23 mouse cellular contexts compared by ENCODE assay signal in the genomic region with DNA sequence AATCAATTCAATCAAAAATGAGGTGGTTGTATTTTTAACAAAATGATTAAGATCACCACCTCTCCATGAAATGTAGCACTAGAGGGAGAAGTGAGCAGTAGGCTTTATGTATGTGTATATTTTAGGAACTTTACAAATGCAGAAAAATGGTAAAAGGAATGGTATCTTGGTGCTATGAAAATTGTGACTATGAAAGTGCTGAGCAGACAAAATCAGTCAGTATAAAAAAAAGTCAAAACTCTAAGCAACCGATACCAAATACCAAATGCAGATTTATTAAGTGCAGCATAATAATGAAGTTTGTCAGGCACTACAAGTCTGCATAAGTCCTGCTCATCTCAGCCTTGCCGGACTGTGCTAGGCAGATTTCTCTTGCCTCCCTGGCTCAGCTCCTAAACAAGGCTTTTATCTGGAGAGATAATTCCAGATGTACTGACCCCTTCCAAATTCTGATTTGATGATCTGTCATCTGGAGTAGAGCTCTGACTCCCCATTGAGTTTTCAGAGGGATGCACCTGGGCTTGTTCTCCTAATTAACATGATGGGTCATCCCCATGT.
A peak's percentile ranks its signal among the peaks of the same experiment; 100 is the strongest.
DNase-seq lines count a peak whose midpoint lies in the region; ATAC-seq and TF ChIP-seq lines count a peak whose summit lies in the region.
"Had no signal": no experiment of that assay in that cellular context is flagged by ENCODE, and none has a peak within 500 bp of the region (broad histone marks: within the 10 kb centered on the region; RNA-seq: fewer than 3 reads in every experiment).

No protein-coding gene starts in this region.

- H3K4me1 ChIP-seq in lung, embryonic 15.5 days = peaks cover 9% of the 10 kb centered on the region; the same call in 1 of the 2 replicates
- no peaks in the 10 kb centered on the region for H3K4me1 ChIP-seq in midbrain, embryonic 11.5 days (ENCODE audit: control insufficient read depth, insufficient read depth, low read length)
- H3K4me1 ChIP-seq in midbrain, embryonic 15.5 days = no peaks in the 10 kb centered on the region
- no peaks in the 10 kb centered on the region for H3K4me1 ChIP-seq in ES-E14 (ENCODE audit: control insufficient read depth in 2 of 2, insufficient read depth in 2 of 2, low read length in 2 of 2, poor library complexity in 1 of 2)
- no peaks in the 10 kb centered on the region for H3K4me1 ChIP-seq in heart, embryonic 11.5 days (ENCODE audit: control insufficient read depth, insufficient read depth, low read length)
- H3K4me1 ChIP-seq: forebrain, embryonic 10.5 days; forebrain, embryonic 12.5 days had no signal

- H3K4me3 ChIP-seq in lung, embryonic 15.5 days = no peak overlapping the region
- H3K4me3 ChIP-seq in midbrain, embryonic 11.5 days (ENCODE audit: low read depth, low read length) = no peak overlapping the region
- no peak overlapping the region for H3K4me3 ChIP-seq in midbrain, embryonic 15.5 days
- no peak overlapping the region for H3K4me3 ChIP-seq in ES-E14 (ENCODE audit: insufficient read depth in 1 of 2, low read depth in 1 of 2, low read length in 2 of 2, poor library complexity in 1 of 2, severe bottlenecking in 1 of 2)
- H3K4me3 ChIP-seq in heart, embryonic 11.5 days (ENCODE audit: low read depth, low read length) = no peak overlapping the region
- H3K4me3 ChIP-seq: embryonic facial prominence, embryonic 13.5 days; embryonic facial prominence, embryonic 15.5 days; erythroblast, embryonic 14.5 days; forebrain, embryonic 10.5 days; forebrain, embryonic 12.5 days had no signal

- peak; percentile 58; the same call in 1 of the 2 replicates for ATAC-seq in lung, embryonic 15.5 days (ENCODE audit: borderline replicate concordance, extremely low read depth, low FRiP score, low TSS enrichment)
- no peak for ATAC-seq in midbrain, embryonic 11.5 days (ENCODE audit: low FRiP score)
- no peak for ATAC-seq in midbrain, embryonic 15.5 days (replicated peaks)
- no peak for ATAC-seq in heart, embryonic 11.5 days (replicated peaks; ENCODE audit: insufficient number of reproducible peaks, low FRiP score, low TSS enrichment)
- ATAC-seq: forebrain, embryonic 14.5 days; forebrain, embryonic 16.5 days had no signal

- in situ Hi-C loops in ES-E14 (cut with MboI; ENCODE audit: low sequenced_read_pairs in 2 of 2, unreplicated experiment in 2 of 2) = no loop called here

- DNase-seq in lung, postnatal 14 days = no peak
- peak; percentile 10 for DNase-seq in midbrain, embryonic 11.5 days (ENCODE audit: low spot score, missing footprints)
- DNase-seq in ES-E14 (ENCODE audit: low read depth, low spot score) = no peak
- DNase-seq: adrenal gland, adult 2 months; adrenal gland, postnatal 10 days; adrenal gland, postnatal 25 days; cerebellum, adult 11 months; cerebellum, adult 18-20 months; cerebellum, adult 8-10 months; cerebellum, adult 9-11 months; cerebellum, postnatal 14 days; cerebellum, postnatal 36 days; embryo, embryonic 11 days had no signal

- no peak overlapping the region for H3K4me2 ChIP-seq in lung, embryonic 15.5 days
- H3K4me2 ChIP-seq in midbrain, embryonic 11.5 days = no peak overlapping the region
- H3K4me2 ChIP-seq in midbrain, embryonic 15.5 days = no peak overlapping the region
- no peak overlapping the region for H3K4me2 ChIP-seq in heart, embryonic 11.5 days
- H3K4me2 ChIP-seq: embryonic facial prominence, embryonic 13.5 days; embryonic facial prominence, embryonic 15.5 days; forebrain, embryonic 12.5 days had no signal

- H3K27me3 ChIP-seq in lung, embryonic 15.5 days = no peaks in the 10 kb centered on the region
- no peaks in the 10 kb centered on the region for H3K27me3 ChIP-seq in midbrain, embryonic 11.5 days (ENCODE audit: control insufficient read depth, insufficient read depth, low read length)
- H3K27me3 ChIP-seq in midbrain, embryonic 15.5 days (replicated peaks) = no peaks in the 10 kb centered on the region
- no peaks in the 10 kb centered on the region for H3K27me3 ChIP-seq in heart, embryonic 11.5 days (ENCODE audit: control insufficient read depth, insufficient read depth, low read length)
- H3K27me3 ChIP-seq: embryonic facial prominence, embryonic 13.5 days; embryonic facial prominence, embryonic 15.5 days; forebrain, embryonic 12.5 days had no signal

- WGBS in lung, embryonic 15.5 days = 51% methylated on average over 2 of the region's 2 CpGs
- 80% methylated on average over 2 of the region's 2 CpGs for WGBS in midbrain, embryonic 11.5 days
- WGBS in midbrain, embryonic 15.5 days = 86% methylated on average over 2 of the region's 2 CpGs
- 67% methylated on average over 2 of the region's 2 CpGs for WGBS in heart, embryonic 11.5 days (ENCODE audit: insufficient replicate concordance)

- H3K9ac ChIP-seq in lung, embryonic 15.5 days = no peak overlapping the region
- no peak overlapping the region for H3K9ac ChIP-seq in midbrain, embryonic 11.5 days (ENCODE audit: low read length)
- no peak overlapping the region for H3K9ac ChIP-seq in midbrain, embryonic 15.5 days
- H3K9ac ChIP-seq in ES-E14 (ENCODE audit: insufficient read depth, low read depth, low read length, poor library complexity, severe bottlenecking) = no peak overlapping the region
- H3K9ac ChIP-seq in heart, embryonic 11.5 days (ENCODE audit: low read depth, low read length) = no peak overlapping the region
- H3K9ac ChIP-seq: embryonic facial prominence, embryonic 13.5 days; embryonic facial prominence, embryonic 15.5 days; forebrain, embryonic 12.5 days had no signal

- no peaks in the 10 kb centered on the region for H3K9me3 ChIP-seq in lung, embryonic 15.5 days
- H3K9me3 ChIP-seq in midbrain, embryonic 11.5 days (ENCODE audit: control insufficient read depth, low read length) = no peaks in the 10 kb centered on the region
- no peaks in the 10 kb centered on the region for H3K9me3 ChIP-seq in midbrain, embryonic 15.5 days
- no peaks in the 10 kb centered on the region for H3K9me3 ChIP-seq in ES-E14 (ENCODE audit: control insufficient read depth, insufficient read depth, low read depth, low read length)
- H3K9me3 ChIP-seq in heart, embryonic 11.5 days (replicated peaks; ENCODE audit: control insufficient read depth, low read length) = no peaks in the 10 kb centered on the region
- H3K9me3 ChIP-seq: embryonic facial prominence, embryonic 13.5 days; embryonic facial prominence, embryonic 15.5 days; forebrain, embryonic 10.5 days; forebrain, embryonic 12.5 days had no signal

- peak overlapping the region; percentile 10; the same call in 1 of the 2 replicates for H3K27ac ChIP-seq in lung, embryonic 15.5 days
- H3K27ac ChIP-seq in midbrain, embryonic 11.5 days (ENCODE audit: low read depth, low read length) = no peak overlapping the region
- no peak overlapping the region for H3K27ac ChIP-seq in midbrain, embryonic 15.5 days
- H3K27ac ChIP-seq in ES-E14 (ENCODE audit: insufficient read depth, low read depth, low read length, poor library complexity, severe bottlenecking) = no peak overlapping the region
- H3K27ac ChIP-seq in heart, embryonic 11.5 days (ENCODE audit: low read depth, low read length) = no peak overlapping the region
- H3K27ac ChIP-seq: embryonic facial prominence, embryonic 13.5 days; embryonic facial prominence, embryonic 15.5 days; forebrain, embryonic 10.5 days; forebrain, embryonic 12.5 days had no signal

- no peaks in the 10 kb centered on the region for H3K36me3 ChIP-seq in lung, embryonic 15.5 days
- H3K36me3 ChIP-seq in midbrain, embryonic 11.5 days (ENCODE audit: control insufficient read depth, insufficient read depth, low read length) = no peaks in the 10 kb centered on the region
- no peaks in the 10 kb centered on the region for H3K36me3 ChIP-seq in midbrain, embryonic 15.5 days (replicated peaks)
- no peaks in the 10 kb centered on the region for H3K36me3 ChIP-seq in ES-E14 (ENCODE audit: control insufficient read depth, insufficient read depth, low read length, poor library complexity, severe bottlenecking)
- no peaks in the 10 kb centered on the region for H3K36me3 ChIP-seq in heart, embryonic 11.5 days (ENCODE audit: control insufficient read depth, insufficient read depth, low read length)
- H3K36me3 ChIP-seq: embryonic facial prominence, embryonic 13.5 days; embryonic facial prominence, embryonic 15.5 days; forebrain, embryonic 10.5 days; forebrain, embryonic 12.5 days had no signal

TF ChIP-seq in ES-E14, 5 proteins besides CTCF, POLR2A, EP300 and RAD21:
- peak; percentile 63; the same call in 1 of the 2 replicates for TF ChIP-seq MAFK (IDR thresholded peaks at IDR 0.05; ENCODE audit: insufficient read depth, low read depth, low read length)
- TF ChIP-seq HCFC1 (IDR thresholded peaks at IDR 0.05; ENCODE audit: borderline replicate concordance, insufficient read depth, low read length) = no peak
TF ChIP-seq in ES-E14: peak in this region for 1.
